Mouse (Mus musculus) urinary bladder, postnatal 36 days (tissue): ENCODE results near the gene Cdhr3.

Experiments used
- DNase-seq, 2 experiments: peaks; one replicate each; pipeline ENCODE4 v3.0.0; 2022; ENCODE audit warnings: low spot score in 2 of 2, mixed read lengths in 1 of 2

Gene Cdhr3

DNA sequence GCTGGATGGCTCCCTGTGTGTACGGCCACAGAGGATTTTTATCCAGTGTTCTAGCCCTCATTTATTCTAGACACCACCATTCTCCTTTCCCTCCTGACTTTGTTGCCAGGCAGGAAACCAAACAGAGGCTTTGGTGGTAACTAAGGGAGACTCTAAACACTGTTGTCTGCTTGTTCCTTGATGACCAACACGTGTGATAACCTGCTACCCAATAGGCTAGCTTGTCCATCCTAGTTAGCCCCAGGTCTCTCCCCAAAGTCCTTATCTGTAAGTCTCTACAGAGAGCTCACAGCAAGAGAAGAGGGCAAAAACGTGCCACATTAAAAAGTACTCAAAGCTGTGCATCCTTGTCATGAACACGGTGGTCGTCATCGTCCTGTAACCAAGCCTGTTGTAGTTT lies at the start of gene Cdhr3:
Gene Cdhr3, minus strand, starts transcription at position 101 of the 400 bp plus-strand sequence.
- no peak for DNase-seq

DNA sequence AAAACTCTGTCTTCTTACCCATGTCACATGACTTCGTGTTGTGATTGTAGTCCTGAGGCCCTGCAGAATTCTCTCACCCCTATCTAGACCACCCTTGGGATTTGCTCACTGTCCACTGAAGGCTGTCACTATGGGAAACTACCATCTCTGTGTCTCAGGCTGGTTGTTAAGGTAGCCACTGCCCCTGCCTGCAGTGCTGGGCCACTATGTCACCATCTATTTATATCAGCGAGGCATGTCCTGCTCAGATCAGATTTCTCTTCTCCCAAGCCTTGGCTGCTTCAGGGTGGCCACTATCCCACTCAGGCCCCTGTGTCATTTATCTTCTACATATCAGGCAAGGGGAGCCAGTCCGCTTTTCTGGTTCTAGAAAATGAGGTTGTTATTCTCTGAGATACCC lies 46.4 kb upstream of the Cdhr3 start:
- no peak for DNase-seq

GRCm38 (mm10) chr12:33137857-33138256 lies 45.2 kb upstream of the Cdhr3 start:
- no peak for DNase-seq

- no peak for DNase-seq
Measured at GRCm38 (mm10) chr12:33131796-33132195, 39.1 kb upstream of the Cdhr3 start.

DNA sequence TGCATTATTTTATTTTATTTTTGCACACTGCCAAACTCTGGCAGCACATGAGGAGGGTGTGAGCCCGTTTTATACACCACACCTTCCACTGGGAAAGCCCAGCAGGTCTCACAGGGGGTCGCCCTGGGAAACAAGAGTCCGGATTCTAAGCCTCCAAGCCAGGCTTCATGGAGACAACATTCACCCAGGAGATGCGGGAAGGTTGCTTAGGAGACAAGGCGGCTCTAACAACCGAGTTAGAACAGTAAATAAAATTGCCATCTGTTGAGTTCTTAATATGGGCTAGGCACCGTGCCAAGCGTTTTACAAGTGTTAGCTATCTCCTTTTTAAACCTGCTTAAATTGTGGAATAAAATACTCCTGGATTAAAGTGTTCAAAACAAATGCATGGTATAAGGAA lies 37.7 kb upstream of the Cdhr3 start:
- DNase-seq = no peak

DNA sequence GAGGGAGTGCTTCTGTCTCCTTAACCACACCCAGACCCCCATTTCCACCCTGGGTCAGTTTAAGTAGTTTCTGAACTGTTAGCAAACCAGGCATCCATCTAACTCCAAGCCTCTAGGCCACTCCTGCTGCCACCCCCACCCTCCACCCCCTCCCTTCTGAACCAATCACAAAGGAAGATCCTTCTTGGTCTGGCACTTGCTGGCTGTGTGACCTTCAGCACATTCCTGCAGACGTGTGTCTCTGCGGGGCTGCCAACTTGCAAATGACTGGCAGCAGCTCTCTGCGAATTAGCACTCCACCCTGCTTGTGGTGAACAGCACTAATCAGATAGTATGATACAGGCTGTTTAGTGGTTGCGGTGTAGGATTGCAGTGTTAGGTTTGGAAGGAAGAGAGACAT lies 36.7 kb upstream of the Cdhr3 start:
- DNase-seq = no peak

GRCm38 (mm10) chr12:33128702-33129101 lies 36.0 kb upstream of the Cdhr3 start:
- DNase-seq = no peak

DNA sequence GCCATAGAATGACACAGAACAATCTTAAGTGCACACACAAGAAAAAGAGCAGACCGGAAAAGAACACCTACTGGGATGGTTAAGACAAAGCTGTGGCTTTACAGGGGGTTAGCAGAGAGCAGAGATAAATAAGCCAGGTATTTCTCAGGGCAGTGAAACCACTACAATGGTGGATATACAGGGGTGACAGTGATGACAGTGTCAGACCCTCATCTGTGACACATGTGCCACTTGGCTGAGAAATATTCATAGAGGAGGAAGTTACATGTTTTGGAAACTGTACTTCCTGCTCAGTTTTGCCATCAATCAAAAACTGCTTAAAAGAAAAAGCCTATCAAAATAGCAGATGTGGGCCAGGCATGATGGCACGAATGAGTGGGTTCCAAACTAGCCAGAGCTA lies 35.4 kb upstream of the Cdhr3 start:
- no peak for DNase-seq

DNA sequence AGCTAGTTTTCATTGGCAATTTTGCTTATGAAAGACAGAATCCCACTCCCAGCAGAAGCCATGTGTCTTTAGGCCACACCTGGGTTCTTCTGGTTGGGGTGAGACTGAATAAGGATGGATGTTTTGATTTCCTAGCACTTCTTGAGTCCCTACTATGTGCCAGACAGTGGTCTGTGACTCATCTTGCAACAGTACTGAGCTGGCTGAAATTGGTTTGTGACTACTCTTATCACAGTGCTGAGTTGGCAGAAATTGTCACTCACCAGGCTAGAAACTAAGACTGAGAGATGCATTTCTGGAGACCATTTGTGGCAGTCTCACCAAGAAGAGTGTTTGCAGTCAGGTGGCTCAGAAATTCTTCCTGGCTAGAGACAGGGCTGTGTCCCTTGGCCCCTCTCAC lies 33.6 kb upstream of the Cdhr3 start:
- DNase-seq = no peak

GRCm38 (mm10) chr12:33125594-33126227 lies 33.0 kb upstream of the Cdhr3 start:
- no peak for DNase-seq

- no peak for DNase-seq
Measured at GRCm38 (mm10) chr12:33118624-33119301, 26.1 kb upstream of the Cdhr3 start.

- DNase-seq = peak in 1 of 2 experiments; percentile 9
Measured at GRCm38 (mm10) chr12:33110894-33111471, 18.3 kb upstream of the Cdhr3 start.

GRCm38 (mm10) chr12:33109531-33109930 lies 16.9 kb upstream of the Cdhr3 start:
- peak in 1 of 2 experiments; percentile 15 for DNase-seq

DNA sequence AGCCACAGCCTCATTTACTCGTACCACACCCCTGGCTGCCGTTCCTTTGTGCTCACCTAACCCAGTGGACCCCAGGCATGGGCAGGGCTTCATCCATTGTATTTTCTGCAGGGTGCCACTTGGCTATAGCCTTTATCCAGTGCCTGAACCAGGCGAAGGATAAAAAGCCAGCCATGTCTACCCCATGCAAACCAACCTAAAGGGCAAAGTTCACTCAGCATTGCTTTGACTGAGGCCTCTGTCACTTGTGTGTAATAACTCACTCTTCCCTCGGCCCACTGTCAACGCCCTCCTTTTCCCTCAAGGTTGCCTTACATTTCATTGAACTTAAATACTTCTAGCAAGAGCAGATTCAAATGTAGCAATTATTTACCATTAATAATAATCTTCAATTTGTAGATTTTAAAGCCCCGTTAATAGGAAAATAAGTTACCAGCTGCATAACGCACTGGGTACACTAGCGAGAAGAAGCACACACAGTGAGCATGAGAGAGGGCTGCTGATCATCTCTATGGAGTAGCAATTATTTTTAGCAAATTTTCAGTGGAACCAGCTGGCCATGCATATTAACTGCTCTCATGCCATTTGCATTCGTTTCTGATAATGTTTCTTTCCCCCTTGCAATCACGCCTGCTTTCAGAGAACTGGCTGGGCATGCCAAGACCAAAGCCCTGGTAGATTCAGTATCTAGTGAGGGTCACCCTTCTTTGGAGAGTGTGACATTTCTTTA lies 13.9 kb upstream of the Cdhr3 start:
- no peak for DNase-seq

GRCm38 (mm10) chr12:33105724-33106123 lies 13.0 kb upstream of the Cdhr3 start:
- DNase-seq = no peak

GRCm38 (mm10) chr12:33102342-33103115 lies 9.9 kb upstream of the Cdhr3 start:
- DNase-seq = no peak

DNA sequence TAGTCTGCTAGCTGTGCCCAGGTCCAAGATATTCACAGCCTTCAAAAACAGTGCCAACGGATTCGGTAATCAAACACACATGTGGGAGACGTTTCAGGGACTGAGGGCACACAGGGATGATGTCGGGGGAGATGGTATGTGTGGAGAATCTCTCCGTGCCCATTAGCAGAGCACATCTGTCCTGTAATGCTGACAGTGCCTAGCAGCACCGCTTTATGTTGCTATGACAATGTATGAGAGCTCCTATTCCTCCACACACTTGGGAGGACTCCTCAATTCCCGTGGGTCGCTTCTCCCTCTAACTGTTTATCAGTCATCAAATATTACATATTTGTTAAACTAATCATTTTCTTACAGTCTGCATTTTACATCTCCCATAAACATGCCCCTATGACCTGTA lies 9.0 kb upstream of the Cdhr3 start:
- DNase-seq = no peak

GRCm38 (mm10) chr12:33096017-33096416 lies 3.3 kb upstream of the Cdhr3 start:
- no peak for DNase-seq

- no peak for DNase-seq
Measured at GRCm38 (mm10) chr12:33092196-33092595, 479 bp downstream of the Cdhr3 start.

- DNase-seq = no peak
Measured at GRCm38 (mm10) chr12:33086151-33086550, 6.5 kb downstream of the Cdhr3 start.

DNA sequence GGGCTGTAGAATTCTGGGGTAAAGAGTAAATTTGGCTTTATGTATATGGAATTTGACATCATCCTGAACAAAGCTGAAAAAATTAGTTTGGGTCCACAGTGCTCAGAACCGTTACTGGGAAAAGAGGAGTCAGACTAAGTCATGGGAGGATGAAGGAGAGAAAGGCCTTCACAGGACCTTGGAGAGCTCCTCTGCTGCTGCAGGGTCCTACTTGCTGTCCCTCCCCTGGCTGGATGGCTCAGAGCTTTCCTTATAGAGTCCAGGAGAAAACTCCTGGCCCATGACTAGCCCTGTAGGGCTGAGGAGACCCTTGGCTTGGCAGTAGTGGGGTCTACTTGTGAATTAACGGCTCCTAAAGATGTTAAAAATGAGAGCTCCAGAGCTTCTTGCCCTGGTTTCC lies 8.0 kb downstream of the Cdhr3 start:
- no peak for DNase-seq

- peak in 1 of 2 experiments; percentile 63 for DNase-seq
Measured at GRCm38 (mm10) chr12:33083362-33083761, 9.3 kb downstream of the Cdhr3 start.
